ENCODE assay signal across 39 mouse cellular contexts in the genomic region with DNA sequence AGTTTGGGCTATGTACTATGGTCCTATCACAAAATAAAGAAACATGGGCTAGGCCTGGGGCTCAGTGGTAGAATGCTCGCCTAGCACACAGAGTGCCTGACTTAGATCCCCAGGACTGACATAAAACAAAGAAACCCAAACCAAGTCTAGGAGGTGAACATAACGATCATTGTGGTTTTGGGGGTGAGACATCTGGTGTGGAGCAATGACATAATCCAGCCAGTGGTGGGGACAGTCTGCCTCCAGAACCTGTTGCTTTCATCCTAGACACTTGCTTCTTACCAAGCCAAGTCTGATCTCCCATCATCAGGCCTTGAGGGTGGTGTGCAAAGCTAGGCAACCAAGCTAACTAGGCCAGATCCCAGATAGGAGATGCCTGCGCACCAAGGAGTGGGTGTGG. TPM values are rescaled to one million over a fixed set of nuclear protein-coding genes. Genes with fewer than 3 reads are reported as not detected.
DNase-seq lines count a peak whose midpoint lies in the region; ATAC-seq and TF ChIP-seq lines count a peak whose summit lies in the region.
"Had no signal": no experiment of that assay in that cellular context is flagged by ENCODE, and none has a peak within 500 bp of the region (broad histone marks: within the 10 kb centered on the region; RNA-seq: fewer than 3 reads in every experiment).

No protein-coding gene starts in this region.

- no peaks in the 10 kb centered on the region for H3K27me3 ChIP-seq in heart, embryonic 16.5 days (ENCODE audit: control insufficient read depth, insufficient read depth, low read length)
- peaks cover 1% of the 10 kb centered on the region; the same call in 1 of the 2 replicates for H3K27me3 ChIP-seq in heart, embryonic 12.5 days (replicated peaks)
- no peaks in the 10 kb centered on the region for H3K27me3 ChIP-seq in thymus, adult 2 months (ENCODE audit: control insufficient read depth, insufficient read depth, low read length)
- H3K27me3 ChIP-seq: forebrain, embryonic 15.5 days had no signal

- DNase-seq in thymus, adult 2 months = no peak
- no peak for DNase-seq in thymus, adult 18-20 months
- DNase-seq in lung, postnatal 14 days = no peak
- DNase-seq in left cerebral cortex, postnatal 10 days (ENCODE audit: extremely low spot score in 1 of 2, low spot score in 2 of 2) = no peak
- DNase-seq: adrenal gland, postnatal 10 days; cerebellum, adult 8-10 months; cerebellum, postnatal 25 days; gastrocnemius, postnatal 25 days; heart, adult 18-20 months; heart, postnatal 10 days; kidney, adult 8-10 months; kidney, postnatal 10 days; layer of hippocampus, adult 9-11 months; liver, postnatal 0 days; lung, postnatal 4 days; midbrain, embryonic 14.5 days; right cerebral cortex, adult 18-20 months; spleen, adult 18-20 months had no signal

- WGBS in heart, embryonic 16.5 days = 84% methylated on average over 3 of the region's 3 CpGs
- 77% methylated on average over 3 of the region's 3 CpGs for WGBS in heart, embryonic 12.5 days
- 15% methylated on average over 3 of the region's 3 CpGs for WGBS in thymus, adult 2 months

- TF ChIP-seq POLR2A in thymus, adult 2 months (IDR thresholded peaks at IDR 0.05; ENCODE audit: control insufficient read depth, extremely low read depth, insufficient read depth, low read length, poor library complexity) = no peak

- H3K9me3 ChIP-seq in heart, embryonic 16.5 days (replicated peaks; ENCODE audit: control insufficient read depth, low read length) = no peaks in the 10 kb centered on the region
- H3K9me3 ChIP-seq in heart, embryonic 12.5 days (replicated peaks) = no peaks in the 10 kb centered on the region
- H3K9me3 ChIP-seq: embryonic facial prominence, embryonic 12.5 days; forebrain, embryonic 15.5 days; G1E; hindbrain, embryonic 10.5 days; limb, embryonic 12.5 days; liver, embryonic 12.5 days had no signal

- peaks cover 10% of the 10 kb centered on the region for H3K4me1 ChIP-seq in heart, embryonic 16.5 days (ENCODE audit: control insufficient read depth, insufficient read depth, low read length)
- peaks cover 11% of the 10 kb centered on the region for H3K4me1 ChIP-seq in heart, embryonic 12.5 days (replicated peaks)
- peaks cover 23% of the 10 kb centered on the region for H3K4me1 ChIP-seq in thymus, adult 2 months (replicated peaks; ENCODE audit: control insufficient read depth, insufficient read depth, low read length)
- H3K4me1 ChIP-seq: embryonic facial prominence, embryonic 12.5 days; forebrain, embryonic 15.5 days; limb, embryonic 12.5 days had no signal

- no peak for TF ChIP-seq CTCF in thymus, adult 2 months (IDR thresholded peaks at IDR 0.05; ENCODE audit: borderline replicate concordance, control insufficient read depth, extremely low read depth, insufficient read depth, low read length, poor library complexity)

- H3K27ac ChIP-seq in heart, embryonic 16.5 days (ENCODE audit: low read length) = no peak overlapping the region
- H3K27ac ChIP-seq in heart, embryonic 12.5 days (ENCODE audit: poor library complexity, severe bottlenecking) = no peak overlapping the region
- H3K27ac ChIP-seq in thymus, adult 2 months (ENCODE audit: control insufficient read depth, insufficient read depth, low read length) = peak overlapping the region; percentile 67
- H3K27ac ChIP-seq: embryonic facial prominence, embryonic 12.5 days; forebrain, embryonic 15.5 days; hindbrain, embryonic 10.5 days; limb, embryonic 12.5 days; liver, embryonic 12.5 days; stomach, postnatal 0 days had no signal

- intact Hi-C loops in left cerebral cortex, postnatal 10 days (cut with DNase I) = no loop called here

- no peaks in the 10 kb centered on the region for H3K36me3 ChIP-seq in heart, embryonic 16.5 days (ENCODE audit: control insufficient read depth, insufficient read depth)
- H3K36me3 ChIP-seq in heart, embryonic 12.5 days = no peaks in the 10 kb centered on the region
- no peaks in the 10 kb centered on the region for H3K36me3 ChIP-seq in thymus, adult 2 months (ENCODE audit: control insufficient read depth, insufficient read depth, low read length)
- H3K36me3 ChIP-seq: forebrain, embryonic 15.5 days; G1E had no signal

- 0 out of 2 replicates have a peak, but pooled peaks have one; percentile 10 for ATAC-seq in heart, embryonic 16.5 days (replicated peaks; ENCODE audit: extremely low read depth, insufficient read depth, low FRiP score)
- ATAC-seq in heart, embryonic 12.5 days (ENCODE audit: insufficient number of reproducible peaks, low FRiP score) = no peak
- ATAC-seq in hematopoietic stem cell, adult 5-6 weeks (replicated peaks in 1 of 2; ENCODE audit: insufficient read depth in 1 of 2, low FRiP score in 2 of 2, low TSS enrichment in 1 of 2, low read depth in 1 of 2, poor library complexity in 2 of 2, severe bottlenecking in 2 of 2) = peak; percentile 29 to 44; a peak in 1 of 4 replicates
- ATAC-seq: forebrain, embryonic 15.5 days; hindbrain, embryonic 16.5 days; liver, embryonic 12.5 days; liver, postnatal 0 days had no signal

- no peak overlapping the region for H3K9ac ChIP-seq in heart, embryonic 16.5 days (ENCODE audit: low read length)
- H3K9ac ChIP-seq in heart, embryonic 12.5 days = no peak overlapping the region
- H3K9ac ChIP-seq: embryonic facial prominence, embryonic 12.5 days; forebrain, embryonic 15.5 days; limb, embryonic 12.5 days; liver, embryonic 12.5 days; liver, postnatal 0 days had no signal

- no peak overlapping the region for H3K4me2 ChIP-seq in heart, embryonic 16.5 days (ENCODE audit: low read depth, low read length)
- H3K4me2 ChIP-seq in heart, embryonic 12.5 days = no peak overlapping the region
- H3K4me2 ChIP-seq: embryonic facial prominence, embryonic 12.5 days; forebrain, embryonic 15.5 days; heart, embryonic 11.5 days; limb, embryonic 12.5 days; liver, embryonic 12.5 days had no signal

- H3K4me3 ChIP-seq in heart, embryonic 16.5 days (ENCODE audit: low read length) = no peak overlapping the region
- no peak overlapping the region for H3K4me3 ChIP-seq in heart, embryonic 12.5 days
- no peak overlapping the region for H3K4me3 ChIP-seq in thymus, adult 2 months (ENCODE audit: control insufficient read depth, insufficient read depth, low read length)
- H3K4me3 ChIP-seq: embryonic facial prominence, embryonic 12.5 days; forebrain, embryonic 15.5 days; hindbrain, embryonic 10.5 days; limb, embryonic 12.5 days; liver, embryonic 12.5 days had no signal

RNA-seq across cellular contexts. Expression of a gene that starts 6.6 kb away (rescaled TPM):
- polyA plus RNA-seq in heart, embryonic 16.5 days (2015; fragmentation: Nextera tagmentation; extraction: Ambion mirVana) = 10.8 and 14.5 TPM in 2 replicates
- 13.1 and 13.8 TPM in 2 replicates for polyA plus RNA-seq in heart, embryonic 12.5 days (2016; fragmentation: Nextera tagmentation; extraction: Ambion mirVana)
- 27.6 and 34.6 TPM in 2 replicates for polyA plus RNA-seq in thymus, adult 2 months (2012; rRNA removed)
- 1.2 and 2.4 TPM in 2 replicates for total RNA-seq in hematopoietic stem cell, adult 5-6 weeks (2017)
- total RNA-seq in left cerebral cortex, postnatal 10 days (2021) = 10 to 100 TPM; 10.2 to 12.6 TPM
- polyA plus RNA-seq: G1E had no signal

RNA-seq across cellular contexts. Expression of a gene that starts 6.9 kb away (rescaled TPM):
- 0.70 and 0.90 TPM in 2 replicates for polyA plus RNA-seq in heart, embryonic 16.5 days (2015; fragmentation: Nextera tagmentation; extraction: Ambion mirVana)
- polyA plus RNA-seq in heart, embryonic 12.5 days (2016; fragmentation: Nextera tagmentation; extraction: Ambion mirVana) = 0.53 and 0.60 TPM in 2 replicates
- polyA plus RNA-seq in thymus, adult 2 months (2012; rRNA removed) = 1.00 and 1.2 TPM in 2 replicates
- total RNA-seq in hematopoietic stem cell, adult 5-6 weeks (2017) = not detected in 2 replicates
- under 1 TPM; 0.18 to 0.21 TPM for total RNA-seq in left cerebral cortex, postnatal 10 days (2021)
- total RNA-seq: gastrocnemius, adult 18-20 months; gastrocnemius, postnatal 25 days; heart, adult 18-20 months; megakaryocyte-erythroid progenitor cell, adult 5-6 weeks had no signal

RNA-seq across cellular contexts. Expression of a gene that starts 10.1 kb away (rescaled TPM):
- polyA plus RNA-seq in heart, embryonic 16.5 days (2015; fragmentation: Nextera tagmentation; extraction: Ambion mirVana) = 15.5 and 16.6 TPM in 2 replicates
- polyA plus RNA-seq in heart, embryonic 12.5 days (2016; fragmentation: Nextera tagmentation; extraction: Ambion mirVana) = 18.4 and 22.5 TPM in 2 replicates
- 288 and 342 TPM in 2 replicates for polyA plus RNA-seq in thymus, adult 2 months (2012; rRNA removed)
- 120 and 164 TPM in 2 replicates for total RNA-seq in hematopoietic stem cell, adult 5-6 weeks (2017)
- 100 to 1,000 TPM; 112 to 115 TPM for total RNA-seq in left cerebral cortex, postnatal 10 days (2021)

RNA-seq across cellular contexts. Expression of a gene that starts 22.8 kb away (rescaled TPM):
- not detected in 2 replicates for polyA plus RNA-seq in heart, embryonic 16.5 days (2015; fragmentation: Nextera tagmentation; extraction: Ambion mirVana)
- polyA plus RNA-seq in heart, embryonic 12.5 days (2016; fragmentation: Nextera tagmentation; extraction: Ambion mirVana) = not detected in 2 replicates
- polyA plus RNA-seq in thymus, adult 2 months (2012; rRNA removed) = 23.6 and 33.1 TPM in 2 replicates
- not detected in 2 replicates for total RNA-seq in hematopoietic stem cell, adult 5-6 weeks (2017)
- not detected for total RNA-seq in left cerebral cortex, postnatal 10 days (2021)
- total RNA-seq: G1E; gastrocnemius, postnatal 25 days; left cerebral cortex, postnatal 14 days; megakaryocyte-erythroid progenitor cell, adult 5-6 weeks; neutrophil, adult 5-6 weeks had no signal
- polyA plus RNA-seq: embryonic facial prominence, embryonic 12.5 days; forebrain, embryonic 15.5 days; frontal cortex, adult 2 months; G1E; heart, embryonic 11.5 days; hindbrain, embryonic 10.5 days; hindbrain, embryonic 16.5 days; intestine, embryonic 14.5 days; limb, embryonic 12.5 days; liver, embryonic 12.5 days; lung, embryonic 16.5 days; midbrain, embryonic 14.5 days; neural tube, embryonic 11.5 days; urinary bladder, adult 2 months had no signal

RNA-seq across cellular contexts. Expression of a gene that starts 42.2 kb away (rescaled TPM):
- polyA plus RNA-seq in heart, embryonic 16.5 days (2015; fragmentation: Nextera tagmentation; extraction: Ambion mirVana) = not detected in 2 replicates
- polyA plus RNA-seq in heart, embryonic 12.5 days (2016; fragmentation: Nextera tagmentation; extraction: Ambion mirVana) = not detected in 2 replicates
- polyA plus RNA-seq in thymus, adult 2 months (2012; rRNA removed) = 2.2 and 12.5 TPM in 2 replicates
- not detected in 2 replicates for total RNA-seq in hematopoietic stem cell, adult 5-6 weeks (2017)
- not detected for total RNA-seq in left cerebral cortex, postnatal 10 days (2021)
- total RNA-seq: G1E; gastrocnemius, adult 18-20 months; gastrocnemius, postnatal 25 days; left cerebral cortex, postnatal 14 days; megakaryocyte-erythroid progenitor cell, adult 5-6 weeks; neutrophil, adult 5-6 weeks had no signal
- polyA plus RNA-seq: embryonic facial prominence, embryonic 12.5 days; forebrain, embryonic 15.5 days; frontal cortex, adult 2 months; G1E; heart, embryonic 11.5 days; hindbrain, embryonic 10.5 days; intestine, embryonic 14.5 days; limb, embryonic 12.5 days; liver, embryonic 12.5 days; lung, embryonic 16.5 days; midbrain, embryonic 14.5 days; neural tube, embryonic 11.5 days; urinary bladder, adult 2 months had no signal

Comparison
In these comparisons a context has a peak if more than half of its experiments do, and no peak if none do; other contexts are left out.
1. RNA of a gene that starts 10.1 kb away (polyA plus RNA-seq): 288 to 342 TPM in thymus, adult 2 months; 18.4 to 22.5 TPM in heart, embryonic 12.5 days and 15.5 to 16.6 TPM in heart, embryonic 16.5 days; every median in the first group is over 10 times any median in the second.